Mouse (Mus musculus) thymus, adult 2 months (tissue): Measurements from ENCODE around the gene Zfp335.
A peak's percentile ranks its signal among the peaks of the same experiment; 100 is the strongest.

ENCODE experiments used
- CTCF ChIP-seq: fragments of 200-500 bp; IDR thresholded peaks from 2 replicates; pipeline ENCODE4 v1.5.1; 2012; ENCODE audit warnings: mild to moderate bottlenecking, control low read depth, low read length, moderate library complexity, borderline replicate concordance; ENCODE audit not compliant: control insufficient read depth, poor library complexity, insufficient read depth; ENCODE audit errors: extremely low read depth
- POLR2A ChIP-seq: fragments of 200-500 bp; IDR thresholded peaks from 2 replicates; pipeline ENCODE4 v1.6.1; 2012; ENCODE audit warnings: mild to moderate bottlenecking, low read length, control low read depth, moderate library complexity; ENCODE audit not compliant: control insufficient read depth, poor library complexity, insufficient read depth; ENCODE audit errors: extremely low read depth

GRCm38 (mm10) chr2:164867566-164867965, 44.0 kb downstream of the Zfp335 start:
- peak; percentile 75; the same call in 1 of the 2 replicates for TF ChIP-seq CTCF
- TF ChIP-seq POLR2A = no peak
